Mouse (Mus musculus): Measurements from ENCODE around the gene Nrde2.

- TF ChIP-seq CTCF (IDR thresholded peaks at IDR 0.05) (no peak), EP300 (IDR thresholded peaks at IDR 0.05; ENCODE audit: insufficient read depth, low read depth, low read length) (no peak)
Measured at GRCm38 (mm10) chr12:100104530-100104929, 54.9 kb downstream of the Nrde2 start.

Data from heart, adult 2 months (tissue).